Mouse (Mus musculus): ENCODE measurements around the gene Rlbp1.

Rlbp1 gene

GRCm38 (mm10) chr7:79376516-79377275 is 10.2 kb downstream of the Rlbp1 start:
- DNase-seq (ENCODE audit: low spot score): no peak

- no peak for DNase-seq (ENCODE audit: low spot score)
Measured at GRCm38 (mm10) chr7:79375594-79375993, 11.3 kb downstream of the Rlbp1 start.

- no peak for DNase-seq (ENCODE audit: low spot score)
Measured at GRCm38 (mm10) chr7:79374017-79374416, 12.8 kb downstream of the Rlbp1 start.

GRCm38 (mm10) chr7:79371321-79371879 is 15.4 kb downstream of the Rlbp1 start:
- peak; percentile 37 for DNase-seq (ENCODE audit: low spot score)

GRCm38 (mm10) chr7:79369416-79369815 is 17.4 kb downstream of the Rlbp1 start:
- no peak for DNase-seq (ENCODE audit: low spot score)

- no peak for DNase-seq (ENCODE audit: low spot score)
Measured at GRCm38 (mm10) chr7:79368664-79369063, 18.2 kb downstream of the Rlbp1 start.

- no peak for DNase-seq (ENCODE audit: low spot score)
Measured at GRCm38 (mm10) chr7:79363370-79364043, 23.3 kb downstream of the Rlbp1 start.

- DNase-seq (ENCODE audit: low spot score): no peak
Measured at GRCm38 (mm10) chr7:79362830-79363229, 24.0 kb downstream of the Rlbp1 start.

- DNase-seq (ENCODE audit: low spot score): no peak
Measured at GRCm38 (mm10) chr7:79362208-79362607, 24.6 kb downstream of the Rlbp1 start.

GRCm38 (mm10) chr7:79360056-79360455 is 26.8 kb downstream of the Rlbp1 start:
- no peak for DNase-seq (ENCODE audit: low spot score)

- DNase-seq (ENCODE audit: low spot score): no peak
Measured at GRCm38 (mm10) chr7:79359183-79359435, 27.7 kb downstream of the Rlbp1 start.

GRCm38 (mm10) chr7:79358350-79359182 is 28.3 kb downstream of the Rlbp1 start:
- no peak for DNase-seq (ENCODE audit: low spot score)

GRCm38 (mm10) chr7:79349738-79350386 is 37.0 kb downstream of the Rlbp1 start:
- peak; percentile 30 for DNase-seq (ENCODE audit: low spot score)

- DNase-seq (ENCODE audit: low spot score): no peak
Measured at GRCm38 (mm10) chr7:79348816-79349215, 38.0 kb downstream of the Rlbp1 start.

- DNase-seq (ENCODE audit: low spot score): no peak
Measured at GRCm38 (mm10) chr7:79347108-79347813, 39.6 kb downstream of the Rlbp1 start.

- DNase-seq (ENCODE audit: low spot score): no peak
Measured at GRCm38 (mm10) chr7:79346555-79347075, 40.2 kb downstream of the Rlbp1 start.

- no peak for DNase-seq (ENCODE audit: low spot score)
Measured at GRCm38 (mm10) chr7:79345902-79346301, 40.9 kb downstream of the Rlbp1 start.

GRCm38 (mm10) chr7:79336362-79336910 is 50.4 kb downstream of the Rlbp1 start:
- DNase-seq (ENCODE audit: low spot score): no peak

- no peak for DNase-seq (ENCODE audit: low spot score)
Measured at GRCm38 (mm10) chr7:79333419-79333818, 53.4 kb downstream of the Rlbp1 start.

GRCm38 (mm10) chr7:79331197-79331596 is 55.7 kb downstream of the Rlbp1 start:
- no peak for DNase-seq (ENCODE audit: low spot score)

- DNase-seq (ENCODE audit: low spot score): no peak
Measured at GRCm38 (mm10) chr7:79328769-79329168, 58.1 kb downstream of the Rlbp1 start.
